Mouse (Mus musculus): ENCODE measurements at regions not wholly inside any gene's neighbourhood (a gene's known extent, or its start where the extent isn't known, plus 50 kb on each side); places are given as distances from the start of the nearest gene placed in this dataset.
A peak's percentile ranks its signal among the peaks of the same experiment; 100 is the strongest.

- ATAC-seq (ENCODE audit: insufficient number of reproducible peaks, low FRiP score, low TSS enrichment): peak; percentile 66; the same call in 1 of the 2 replicates
Measured at GRCm38 (mm10) chr3:42110976-42111847, 368.8 kb downstream of the D3Ertd751e start.

GRCm38 (mm10) chr3:42129821-42130560 is 387.6 kb downstream of the D3Ertd751e start:
- ATAC-seq (ENCODE audit: insufficient number of reproducible peaks, low FRiP score, low TSS enrichment): no peak

- no peak for ATAC-seq (ENCODE audit: insufficient number of reproducible peaks, low FRiP score, low TSS enrichment)
Measured at GRCm38 (mm10) chr3:42132322-42132721, 389.9 kb downstream of the D3Ertd751e start.

- ATAC-seq (ENCODE audit: insufficient number of reproducible peaks, low FRiP score, low TSS enrichment): no peak
Measured at GRCm38 (mm10) chr3:42153372-42153771, 411.0 kb downstream of the D3Ertd751e start.

GRCm38 (mm10) chr3:42154909-42155308 is 412.5 kb downstream of the D3Ertd751e start:
- no peak for ATAC-seq (ENCODE audit: insufficient number of reproducible peaks, low FRiP score, low TSS enrichment)

GRCm38 (mm10) chr3:42163666-42164065 is 421.3 kb downstream of the D3Ertd751e start:
- no peak for ATAC-seq (ENCODE audit: insufficient number of reproducible peaks, low FRiP score, low TSS enrichment)

- no peak for ATAC-seq (ENCODE audit: insufficient number of reproducible peaks, low FRiP score, low TSS enrichment)
Measured at GRCm38 (mm10) chr3:42199206-42199605, 456.8 kb downstream of the D3Ertd751e start.

- ATAC-seq (ENCODE audit: insufficient number of reproducible peaks, low FRiP score, low TSS enrichment): no peak
Measured at GRCm38 (mm10) chr3:42201373-42201772, 459.0 kb downstream of the D3Ertd751e start.

GRCm38 (mm10) chr3:42205640-42206039 is 463.2 kb downstream of the D3Ertd751e start:
- no peak for ATAC-seq (ENCODE audit: insufficient number of reproducible peaks, low FRiP score, low TSS enrichment)

GRCm38 (mm10) chr3:42211420-42211819 is 469.0 kb downstream of the D3Ertd751e start:
- ATAC-seq (ENCODE audit: insufficient number of reproducible peaks, low FRiP score, low TSS enrichment): no peak

GRCm38 (mm10) chr3:42212456-42212855 is 470.0 kb downstream of the D3Ertd751e start:
- ATAC-seq (ENCODE audit: insufficient number of reproducible peaks, low FRiP score, low TSS enrichment): no peak

- no peak for ATAC-seq (ENCODE audit: insufficient number of reproducible peaks, low FRiP score, low TSS enrichment)
Measured at GRCm38 (mm10) chr3:42213163-42213562, 470.8 kb downstream of the D3Ertd751e start.

GRCm38 (mm10) chr3:42214624-42215276 is 472.3 kb downstream of the D3Ertd751e start:
- no peak for ATAC-seq (ENCODE audit: insufficient number of reproducible peaks, low FRiP score, low TSS enrichment)

- no peak for ATAC-seq (ENCODE audit: insufficient number of reproducible peaks, low FRiP score, low TSS enrichment)
Measured at GRCm38 (mm10) chr3:42218719-42219118, 476.3 kb downstream of the D3Ertd751e start.

- ATAC-seq (ENCODE audit: insufficient number of reproducible peaks, low FRiP score, low TSS enrichment): peak; percentile 92
Measured at GRCm38 (mm10) chr3:42227679-42228398, 485.4 kb downstream of the D3Ertd751e start.

GRCm38 (mm10) chr3:42228399-42228755 is 486.0 kb downstream of the D3Ertd751e start:
- 0 out of 2 replicates have a peak, but pooled peaks have one; percentile 42 for ATAC-seq (ENCODE audit: insufficient number of reproducible peaks, low FRiP score, low TSS enrichment)

- ATAC-seq (ENCODE audit: insufficient number of reproducible peaks, low FRiP score, low TSS enrichment): no peak
Measured at GRCm38 (mm10) chr3:42232268-42232667, 489.9 kb downstream of the D3Ertd751e start.

GRCm38 (mm10) chr3:42233756-42234155 is 491.3 kb downstream of the D3Ertd751e start:
- ATAC-seq (ENCODE audit: insufficient number of reproducible peaks, low FRiP score, low TSS enrichment): no peak

GRCm38 (mm10) chr3:42235515-42235914 is 493.1 kb downstream of the D3Ertd751e start:
- no peak for ATAC-seq (ENCODE audit: insufficient number of reproducible peaks, low FRiP score, low TSS enrichment)
